Mouse (Mus musculus) frontal cortex, postnatal 25 days (tissue): ENCODE results near the gene Rassf7.
A peak's percentile ranks its signal among the peaks of the same experiment; 100 is the strongest.

Experiments used
- DNase-seq, 2 experiments: peaks; one replicate each; pipeline ENCODE4 v3.0.0; 2022; ENCODE audit warnings: low spot score in 2 of 2

Gene Rassf7

DNA sequence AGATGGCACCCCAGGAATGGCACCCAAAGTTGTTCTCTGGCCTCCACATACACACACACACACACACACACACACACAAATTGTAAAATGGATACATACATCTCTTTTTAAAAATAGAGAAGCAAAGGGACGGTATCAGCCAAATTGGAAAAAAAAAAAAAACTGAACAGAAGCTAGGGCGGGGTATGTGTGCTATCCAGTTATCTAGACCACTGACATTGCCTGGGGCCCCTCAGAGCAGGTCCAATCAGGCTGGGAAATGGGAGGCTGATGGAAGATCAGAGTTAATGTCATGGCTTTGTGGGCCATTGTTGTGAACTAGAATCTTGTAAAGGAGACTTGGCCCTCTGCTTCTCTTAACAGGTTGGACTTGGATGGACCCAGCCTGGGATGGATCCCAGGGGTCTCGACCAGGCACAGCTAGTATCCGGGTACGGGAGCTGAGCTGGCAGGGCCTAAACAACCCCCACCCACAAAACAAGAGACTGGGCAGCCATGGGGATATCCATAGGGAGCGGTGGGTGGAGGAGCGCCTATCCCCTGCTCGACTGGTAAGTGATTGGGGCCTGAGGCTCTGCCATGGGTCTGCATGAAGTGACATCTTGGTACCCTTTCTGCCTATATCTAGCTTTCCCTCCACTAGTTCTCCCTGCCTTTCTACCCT lies 18.9 kb upstream of the Rassf7 start:
- DNase-seq, result no peak

DNA sequence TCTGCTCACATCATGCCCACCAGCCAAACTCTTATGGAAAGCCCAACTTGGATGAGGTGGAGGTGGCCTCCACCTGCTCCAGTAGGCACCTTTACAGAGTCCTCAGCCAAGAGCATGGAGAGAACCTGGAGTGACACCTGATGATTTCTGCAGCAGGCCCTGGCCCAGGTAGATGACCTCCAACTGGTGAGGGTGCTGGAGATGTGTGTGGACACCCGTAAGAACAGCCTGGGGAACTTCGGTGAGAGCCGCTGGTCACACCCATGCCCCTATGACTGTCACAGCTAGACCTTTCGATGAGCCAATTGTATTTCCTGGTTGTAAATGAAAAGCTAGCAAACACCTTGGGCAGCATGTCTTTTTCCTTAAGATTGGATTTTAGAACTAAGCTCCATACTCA lies 17.5 kb upstream of the Rassf7 start:
- DNase-seq, result no peak

DNA sequence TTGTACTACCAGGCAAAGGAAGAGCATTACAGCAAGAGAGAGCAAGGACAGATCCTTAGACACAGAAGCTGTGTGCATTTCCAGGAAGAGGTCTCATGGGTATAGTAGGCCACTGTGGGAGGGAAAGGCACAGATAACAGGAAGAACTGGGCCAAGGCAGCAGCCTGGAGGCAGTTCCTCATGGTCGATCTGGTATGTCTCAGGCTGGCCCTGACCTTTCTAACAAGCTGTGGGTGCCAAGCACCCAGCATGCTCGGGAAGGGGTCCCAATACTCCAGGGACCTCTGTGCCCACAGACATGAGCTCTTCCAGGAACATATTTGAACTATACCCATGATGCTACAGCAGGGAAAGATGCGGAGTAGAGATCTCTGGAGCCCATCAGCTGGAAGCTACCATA lies 11.1 kb upstream of the Rassf7 start:
- DNase-seq, result no peak

DNA sequence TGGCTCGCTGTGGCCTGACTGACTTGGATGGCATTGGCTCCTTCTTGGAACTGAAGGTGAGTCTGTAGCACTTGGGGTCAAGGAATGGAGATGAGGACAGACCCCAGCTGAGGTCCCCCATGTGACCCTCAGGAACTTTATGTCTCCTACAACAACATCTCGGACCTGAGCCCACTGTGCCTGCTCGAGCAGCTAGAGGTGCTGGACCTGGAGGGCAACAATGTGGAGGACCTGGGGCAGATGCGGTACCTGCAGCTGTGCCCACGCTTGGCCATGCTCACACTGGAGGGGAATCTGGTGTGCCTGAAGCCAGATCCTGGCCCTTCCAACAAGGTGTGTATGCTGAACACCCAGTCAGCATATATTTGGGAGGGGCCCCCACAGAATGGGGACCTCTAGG lies 10.2 kb upstream of the Rassf7 start:
- no peak for DNase-seq

DNA sequence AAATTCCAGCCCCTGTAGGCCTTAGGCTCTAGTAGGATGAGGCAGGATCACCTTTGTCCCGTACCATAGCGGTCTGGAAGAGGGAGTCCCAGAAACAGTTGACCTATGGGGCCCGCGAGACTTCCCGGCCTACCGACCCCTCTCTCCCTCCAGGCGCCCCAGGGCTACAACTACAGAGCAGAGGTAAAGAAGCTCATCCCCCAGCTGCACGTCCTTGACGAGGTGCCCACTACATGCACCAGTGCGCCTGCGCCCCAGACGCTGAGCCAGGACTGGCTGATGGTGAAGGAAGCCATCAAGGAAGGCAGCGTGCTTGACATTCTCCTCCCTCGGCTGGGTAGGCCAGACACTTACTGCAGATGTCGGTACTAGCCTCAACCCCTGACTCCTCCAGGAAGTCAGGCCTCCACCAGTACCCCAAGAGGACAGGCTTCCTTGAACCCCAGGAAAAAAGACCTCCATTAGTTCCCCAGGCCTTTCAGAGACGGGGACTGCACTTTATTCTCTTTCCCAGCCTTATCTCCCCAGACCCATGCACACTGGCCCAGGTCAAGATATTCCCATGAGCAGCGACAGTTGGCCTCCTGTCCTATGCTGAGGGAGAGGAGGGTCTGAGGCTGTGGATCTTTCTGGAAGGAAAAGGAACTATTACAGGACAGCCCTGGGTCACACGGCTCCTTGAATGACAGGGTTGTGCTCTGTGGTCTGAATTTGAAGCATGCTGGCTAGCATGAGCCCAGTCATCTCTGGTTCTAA lies 9.3 kb upstream of the Rassf7 start:
- DNase-seq, result no peak

DNA sequence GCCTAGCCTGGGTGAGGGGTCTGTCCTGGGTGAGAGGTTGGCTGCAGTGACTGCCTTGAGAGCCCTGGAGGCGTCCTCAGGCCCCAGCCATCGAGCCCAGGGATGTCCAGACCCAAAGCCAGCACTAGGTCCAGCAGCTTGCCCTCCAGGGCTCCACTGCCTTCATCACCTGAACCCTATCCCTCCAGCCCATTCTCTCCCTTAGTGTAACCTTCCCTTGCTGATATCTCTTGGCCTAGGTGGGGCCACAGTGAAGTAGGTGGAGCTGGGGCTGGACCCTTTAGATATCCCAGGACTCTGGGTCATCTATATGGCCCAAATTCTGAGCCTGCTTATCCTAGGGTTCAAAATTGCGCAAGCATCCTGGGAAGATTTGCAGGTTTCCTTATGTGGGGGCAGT lies 6.1 kb upstream of the Rassf7 start:
- no peak for DNase-seq

DNA sequence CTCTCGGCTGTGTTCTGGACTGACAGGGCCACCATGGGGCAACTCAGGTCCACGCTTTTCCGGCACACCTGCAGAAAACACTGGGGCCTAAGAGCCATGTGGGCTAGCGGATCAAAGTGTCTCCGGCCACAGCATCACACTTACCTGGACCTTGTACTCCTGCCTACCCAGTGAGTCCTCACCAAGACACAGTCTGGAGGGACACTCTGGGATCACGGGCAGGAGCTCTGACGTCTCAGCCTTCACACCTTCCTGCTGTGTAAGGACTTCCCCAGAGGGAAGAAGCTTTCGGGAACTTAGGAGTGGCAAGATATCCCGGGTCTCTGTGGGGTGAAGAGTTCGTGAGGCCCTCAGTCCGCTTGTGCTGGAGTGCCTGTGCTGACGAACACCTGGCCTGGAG lies 5.5 kb upstream of the Rassf7 start:
- DNase-seq, result no peak

DNA sequence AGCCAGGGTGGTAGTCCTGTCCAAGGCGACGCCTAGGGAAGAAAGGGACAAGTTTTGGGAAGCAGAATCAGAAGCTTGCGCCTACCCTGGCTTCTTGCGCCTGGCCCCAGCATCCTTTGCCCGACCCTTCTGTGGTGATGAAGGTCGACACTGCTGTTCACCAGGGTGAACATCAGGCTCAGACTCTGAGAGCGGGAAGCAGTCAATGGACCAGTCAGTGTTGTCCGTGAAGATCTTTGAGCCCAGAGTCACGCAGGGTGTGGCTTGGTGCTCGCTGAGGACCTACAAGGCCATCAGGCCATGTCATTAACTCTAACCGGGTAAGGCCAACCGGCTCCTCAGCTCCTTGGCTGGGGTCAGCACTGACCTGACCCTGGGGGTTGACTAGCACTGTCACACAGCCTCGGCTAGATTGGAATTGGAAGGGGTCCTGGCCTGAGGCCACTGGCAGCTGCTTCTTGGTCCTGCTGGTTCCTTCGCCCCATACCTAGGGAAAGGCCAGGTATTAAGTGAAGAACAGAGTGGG lies 5.0 kb upstream of the Rassf7 start:
- DNase-seq, result no peak

DNA sequence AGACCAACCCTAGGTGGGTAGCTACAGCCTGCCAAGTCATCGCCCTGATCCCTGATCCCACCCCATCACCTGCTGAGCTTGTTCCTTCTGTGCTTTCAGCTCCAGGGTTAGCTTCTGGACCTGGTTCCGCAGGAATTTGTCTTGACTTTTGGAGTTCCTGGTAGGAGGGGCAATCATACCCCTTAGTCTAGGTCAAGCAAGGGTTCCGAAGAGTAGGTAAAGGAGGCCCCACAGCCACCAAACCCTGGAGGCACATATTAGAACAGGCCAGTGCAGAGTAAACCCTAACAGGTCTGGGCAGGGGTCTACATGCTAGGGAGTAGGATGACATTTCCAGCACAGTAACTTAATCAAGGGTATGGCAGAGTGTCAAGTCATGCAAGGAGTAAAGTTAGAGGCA lies 2.5 kb upstream of the Rassf7 start:
- DNase-seq, result no peak

DNA sequence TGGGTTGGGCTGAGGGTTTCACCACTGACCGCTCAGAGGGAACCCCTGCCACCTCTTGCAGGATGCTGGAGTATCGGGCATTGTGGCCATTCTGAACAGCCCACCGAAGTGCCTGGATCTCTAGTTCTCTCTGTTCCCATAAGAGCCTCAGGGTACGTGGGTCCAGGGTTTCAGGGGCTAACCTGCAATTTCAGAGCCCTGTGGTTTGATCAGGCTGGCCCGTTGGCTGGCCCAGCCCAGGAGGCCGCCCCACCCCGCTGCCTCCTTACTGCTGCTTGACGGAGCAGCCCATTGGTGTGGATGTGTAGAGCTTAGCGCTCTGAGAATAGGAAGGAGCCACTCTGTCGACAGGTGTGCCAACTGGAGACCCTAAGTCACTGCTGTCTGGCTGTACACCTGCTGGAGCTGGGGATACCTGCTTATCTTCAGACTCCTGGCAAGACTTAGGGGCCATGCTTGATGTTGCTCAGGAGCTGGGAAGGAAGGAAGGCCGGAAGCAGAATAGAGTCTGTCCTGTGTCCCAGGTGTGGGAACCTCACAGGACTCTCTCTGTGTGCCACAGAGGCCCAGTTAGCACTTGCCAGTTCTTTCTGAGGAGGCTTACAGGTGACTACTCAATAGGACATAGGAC lies 1.9 kb upstream of the Rassf7 start, which contains the start of gene Lmntd2:
Gene Lmntd2 (minus strand): TSS at position 476 of the 631 bp plus-strand sequence.
- DNase-seq, result no peak

DNA sequence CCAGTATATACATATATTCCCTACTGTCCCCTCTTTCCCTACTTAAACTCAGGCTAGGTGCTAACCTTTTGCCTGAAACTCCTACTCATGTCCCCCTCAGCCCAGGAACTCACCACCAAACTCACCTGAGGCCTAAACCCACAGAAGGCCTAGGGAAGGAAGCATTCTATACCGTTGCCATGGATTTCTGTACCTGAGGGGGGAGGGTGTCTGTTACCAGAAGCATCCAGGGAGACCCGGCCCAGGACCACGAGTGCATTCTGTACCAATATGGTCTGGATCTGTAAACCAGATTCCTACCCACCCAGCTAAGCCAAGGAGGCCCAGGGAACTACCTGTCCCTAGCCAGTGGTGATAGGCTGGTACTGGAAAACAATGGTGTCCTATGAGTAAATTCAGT lies 1.4 kb upstream of the Rassf7 start:
- DNase-seq, result no peak

DNA sequence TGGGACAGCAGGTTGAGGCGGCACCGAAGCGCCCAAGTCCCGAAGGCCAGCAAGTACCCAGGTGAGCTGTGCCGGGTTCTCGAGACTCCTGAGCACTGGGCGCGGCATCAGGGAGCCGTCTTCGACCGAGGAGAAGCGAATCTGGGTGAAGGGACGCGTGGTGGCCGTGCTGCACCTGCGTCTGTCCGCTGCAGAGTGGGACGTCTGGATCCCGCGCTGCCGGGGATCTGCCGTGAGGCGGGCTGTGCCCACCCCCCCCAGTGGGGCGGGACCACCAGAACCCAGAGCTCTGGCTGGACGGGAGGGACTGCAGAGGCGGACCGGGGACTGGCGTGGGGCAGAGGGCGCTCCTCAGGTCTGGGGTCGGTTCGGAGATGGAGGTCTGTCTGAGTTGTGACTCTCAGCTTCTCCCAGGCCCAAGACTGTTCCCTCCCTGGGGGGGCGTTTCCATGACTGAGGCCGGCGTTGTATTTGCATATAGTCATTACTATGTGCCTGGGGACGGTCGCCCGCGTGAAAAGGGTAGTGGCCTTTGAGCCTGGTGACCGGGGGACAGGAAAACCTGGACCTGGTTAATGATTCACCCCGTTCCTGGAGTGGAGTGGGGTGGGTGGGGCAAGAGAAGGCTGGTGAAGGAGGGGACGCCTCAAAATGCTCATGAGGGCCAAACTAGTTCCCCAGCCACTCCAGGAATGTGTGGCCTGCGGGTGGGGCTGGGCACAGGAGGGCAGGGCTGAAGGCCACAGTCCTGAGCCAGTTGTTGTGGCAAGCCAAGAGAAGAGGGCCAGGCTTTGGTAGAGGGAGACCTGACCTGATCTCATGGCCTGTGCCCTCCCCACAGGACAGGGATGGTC lies 447 bp downstream of the Rassf7 start:
- DNase-seq, result no peak

DNA sequence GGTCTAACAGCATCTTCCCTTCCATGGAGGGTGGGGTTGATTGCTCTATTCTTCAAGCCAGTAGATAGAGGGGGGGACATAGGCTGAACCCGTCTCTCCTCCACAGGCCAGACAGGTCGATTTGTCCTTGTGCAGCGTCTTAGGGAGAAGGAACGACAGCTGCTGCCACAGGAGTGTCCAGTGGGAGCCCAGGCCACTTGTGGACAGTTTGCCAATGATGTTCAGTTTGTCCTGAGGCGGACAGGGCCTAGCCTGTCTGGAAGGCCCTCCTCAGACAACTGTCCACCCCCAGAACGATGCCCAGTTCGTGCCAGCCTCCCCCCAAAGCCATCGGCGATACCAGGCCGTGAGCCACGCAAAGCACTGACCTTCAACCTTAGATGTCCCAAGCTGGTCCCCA lies 1.2 kb downstream of the Rassf7 start:
- DNase-seq, result no peak

DNA sequence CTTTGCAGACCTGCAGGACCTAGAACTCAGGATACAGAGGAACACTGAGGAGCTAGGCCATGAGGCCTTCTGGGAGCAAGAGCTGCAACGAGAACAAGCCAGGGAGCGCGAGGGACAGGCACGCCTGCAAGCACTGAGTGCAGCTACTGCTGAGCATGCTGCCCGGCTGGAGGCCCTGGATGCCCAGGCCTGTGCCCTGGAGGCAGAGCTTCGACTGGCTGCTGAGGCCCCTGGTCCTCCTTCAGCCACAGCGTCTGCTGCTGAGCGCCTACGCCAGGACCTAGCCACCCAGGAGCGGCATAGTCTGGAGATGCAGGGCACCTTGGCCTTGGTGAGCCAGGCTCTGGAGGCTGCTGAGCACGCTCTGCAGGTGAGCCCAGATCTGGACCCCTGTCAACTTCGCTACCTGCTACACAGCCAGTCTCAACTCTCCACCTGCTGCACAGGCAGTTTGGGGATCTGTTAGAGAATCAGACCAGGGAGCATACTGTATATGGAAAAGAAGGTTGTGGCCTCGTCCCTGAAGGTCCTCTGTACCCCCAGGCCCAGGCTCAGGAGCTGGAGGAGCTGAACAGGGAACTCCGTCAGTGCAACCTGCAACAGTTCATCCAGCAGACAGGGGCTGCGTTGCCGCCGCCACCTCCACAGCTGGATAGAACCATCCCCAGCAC lies 1.8 kb downstream of the Rassf7 start:
- DNase-seq, result no peak

DNA sequence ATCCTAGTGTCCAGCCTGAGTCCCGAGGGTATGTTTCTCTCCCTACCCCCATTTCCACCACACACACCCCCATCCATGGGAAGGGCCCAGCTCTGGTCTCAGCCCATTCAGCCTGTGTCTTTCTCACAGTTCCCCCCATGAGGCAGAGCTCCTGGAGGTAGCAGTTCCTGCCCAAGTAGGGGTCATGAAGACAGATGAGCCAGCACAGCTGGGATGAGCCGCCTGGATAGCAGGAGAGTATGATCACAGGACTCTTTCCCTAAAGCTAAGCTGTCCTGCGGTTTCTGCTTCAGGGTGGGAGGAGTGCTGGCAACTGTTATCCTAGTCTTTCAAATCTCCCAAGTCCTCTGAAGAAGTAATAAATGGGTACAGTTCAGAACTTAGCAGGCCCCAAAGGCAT lies 2.5 kb downstream of the Rassf7 start:
- no peak for DNase-seq

DNA sequence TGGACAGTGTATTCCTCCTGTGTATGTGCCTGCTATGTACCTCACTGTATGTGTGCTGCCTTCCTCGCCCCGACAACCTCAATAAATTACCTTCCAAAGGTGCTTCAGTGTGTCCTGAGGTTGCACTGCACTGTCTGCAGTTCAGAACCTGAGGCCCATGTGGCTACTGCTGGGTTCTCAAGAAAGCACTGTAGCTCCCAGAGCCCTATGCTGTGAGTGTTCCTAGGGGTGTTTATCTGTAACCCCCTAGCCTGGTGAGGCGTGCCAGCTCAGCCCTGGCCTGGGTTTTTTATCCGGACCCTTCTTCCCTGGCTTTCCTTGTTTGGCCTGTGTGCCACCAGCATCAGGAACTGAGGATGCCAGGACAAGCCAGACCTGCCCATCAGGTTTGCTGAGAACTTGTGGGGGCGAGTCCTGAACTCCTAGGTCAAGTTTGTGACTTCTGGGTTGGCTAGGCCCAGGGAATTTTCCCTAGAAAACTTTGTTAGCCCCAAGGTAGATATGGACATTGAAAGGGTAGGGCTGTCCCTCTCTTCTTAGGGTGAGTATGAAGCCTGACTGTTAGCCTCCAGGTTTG lies 3.0 kb downstream of the Rassf7 start:
- no peak for DNase-seq

DNA sequence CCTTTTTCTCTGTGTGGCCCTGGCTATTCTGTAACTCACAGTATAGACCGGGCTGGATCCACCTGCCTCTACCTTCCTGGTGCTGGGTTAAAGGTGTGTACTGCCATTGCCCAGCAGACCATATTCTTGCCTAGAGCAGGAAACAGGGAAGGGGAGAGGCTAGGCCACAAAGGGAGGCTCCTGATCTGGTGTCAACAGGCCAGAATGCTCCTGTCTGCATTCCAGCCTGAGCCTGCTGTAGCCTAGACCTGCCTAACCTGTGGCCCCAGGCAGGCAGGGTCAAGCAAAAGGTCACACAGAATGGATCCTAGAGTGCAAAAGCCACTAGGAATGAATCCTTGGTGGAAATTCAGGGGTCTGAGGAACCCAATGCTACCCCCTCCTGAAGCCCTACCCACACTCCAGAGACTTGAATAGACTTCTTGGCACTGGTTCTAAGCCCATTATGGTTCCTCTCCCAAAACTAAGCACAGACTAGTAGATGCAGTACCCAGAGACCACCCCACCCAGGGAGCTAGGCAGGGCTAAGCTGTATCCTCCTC lies 4.0 kb downstream of the Rassf7 start:
- DNase-seq, result no peak

DNA sequence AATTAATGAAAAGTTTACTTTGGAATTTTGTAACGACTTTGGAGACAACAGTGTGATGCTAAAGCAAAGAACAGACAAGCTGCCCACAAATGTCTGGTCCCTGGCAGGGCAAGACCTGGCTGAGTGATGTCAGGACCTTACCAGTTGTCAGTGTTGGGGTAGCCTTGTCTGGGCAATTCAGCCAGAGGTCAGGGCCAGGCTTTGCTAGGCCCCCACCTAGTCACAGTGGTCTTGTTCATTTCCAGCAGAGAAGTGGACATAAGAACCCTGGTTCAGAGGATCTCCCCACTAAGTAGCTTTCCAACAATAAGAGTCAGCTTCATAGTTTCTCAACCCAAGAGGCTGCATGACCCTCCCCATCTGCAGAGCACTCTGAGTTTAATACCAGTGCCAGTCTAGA lies 4.7 kb downstream of the Rassf7 start:
- DNase-seq, result no peak

DNA sequence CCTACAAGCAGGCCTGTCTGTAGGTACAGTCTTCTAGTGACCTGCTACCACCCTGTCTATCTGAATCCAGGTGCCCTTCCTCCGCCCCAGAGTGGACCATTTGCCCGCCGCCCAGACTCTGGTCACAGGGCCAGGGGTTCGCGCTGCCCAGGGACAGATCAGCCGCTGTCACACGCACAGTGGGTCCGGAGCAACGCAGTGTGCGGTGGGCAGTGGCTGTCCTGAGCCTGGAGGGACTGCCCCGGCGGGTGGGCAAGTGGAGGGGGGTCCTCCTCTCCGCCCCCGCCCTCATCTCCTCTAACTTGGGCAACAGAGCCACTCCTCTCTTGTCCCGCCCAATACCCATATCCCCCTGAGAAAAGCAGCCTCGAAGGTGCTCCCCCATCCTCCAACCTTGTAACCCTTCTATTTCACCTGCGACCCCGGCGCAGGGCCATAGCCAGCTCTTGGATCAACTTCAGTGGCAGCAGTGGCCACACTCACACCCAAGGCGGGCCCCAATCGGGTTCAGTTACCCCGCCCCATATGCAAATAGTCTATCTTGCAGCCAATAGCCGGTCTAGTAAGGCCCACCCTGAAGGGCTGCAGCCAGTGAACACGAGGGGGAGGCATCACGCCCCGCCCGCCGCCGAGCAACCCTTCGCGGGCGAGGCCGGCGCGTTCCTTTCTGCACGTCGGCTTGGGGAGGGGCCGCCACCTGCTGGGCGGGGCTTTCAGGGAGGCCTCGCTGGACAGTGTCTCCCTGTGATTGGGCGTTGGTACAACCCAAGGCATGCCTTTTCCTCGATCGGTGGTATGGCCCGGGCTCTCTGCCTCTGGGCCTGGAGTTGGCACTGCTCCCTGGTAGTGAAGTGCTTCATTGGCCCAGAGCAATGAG lies 5.8 kb downstream of the Rassf7 start:
- peak; percentile 77 to 81 for DNase-seq

DNA sequence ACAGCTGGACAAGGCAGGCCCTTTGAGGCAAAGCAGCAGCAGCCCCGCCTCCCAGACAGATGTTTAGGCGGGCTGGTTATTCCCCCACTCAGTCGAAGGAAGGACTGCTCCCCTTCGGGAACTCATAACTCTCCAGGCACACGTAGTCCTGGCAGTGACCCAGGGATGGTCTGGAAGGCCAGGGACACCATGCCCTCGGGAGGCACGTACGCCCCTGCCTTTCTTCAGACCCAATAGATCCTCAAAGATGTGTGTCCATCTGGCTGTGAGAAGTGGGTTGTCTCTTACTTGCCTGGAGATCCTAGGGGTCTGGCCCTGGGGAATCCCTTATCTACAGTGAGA lies 6.4 kb downstream of the Rassf7 start:
- DNase-seq, result no peak
